ENCODE assay signal across 28 mouse cellular contexts in genomic region chr1:161692836-161693767, GRCm38 (mm10).
A peak's percentile ranks its signal among the peaks of the same experiment; 100 is the strongest.
DNase-seq lines count a peak whose midpoint lies in the region; ATAC-seq and TF ChIP-seq lines count a peak whose summit lies in the region.
"Had no signal": no experiment of that assay in that cellular context is flagged by ENCODE, and none has a peak within 500 bp of the region (broad histone marks: within the 10 kb centered on the region; RNA-seq: fewer than 3 reads in every experiment).

No protein-coding gene starts in this region.

- no peaks in the 10 kb centered on the region for H3K27me3 ChIP-seq in stomach, postnatal 0 days (ENCODE audit: control insufficient read depth, insufficient read depth, low read length)
- H3K27me3 ChIP-seq: embryonic facial prominence, embryonic 13.5 days; forebrain, embryonic 12.5 days; forebrain, embryonic 15.5 days; heart, embryonic 13.5 days; intestine, embryonic 15.5 days had no signal

- H3K36me3 ChIP-seq in stomach, postnatal 0 days (ENCODE audit: control insufficient read depth, insufficient read depth, low read length) = no peaks in the 10 kb centered on the region
- H3K36me3 ChIP-seq: embryonic facial prominence, embryonic 13.5 days; forebrain, embryonic 12.5 days; forebrain, embryonic 15.5 days; G1E; heart, embryonic 10.5 days; heart, embryonic 13.5 days; intestine, embryonic 15.5 days had no signal

- no peak overlapping the region for H3K9ac ChIP-seq in stomach, postnatal 0 days (ENCODE audit: low read length)
- H3K9ac ChIP-seq: embryonic facial prominence, embryonic 13.5 days; forebrain, embryonic 12.5 days; forebrain, embryonic 15.5 days; heart, embryonic 13.5 days; hindbrain, embryonic 14.5 days; intestine, embryonic 15.5 days had no signal

- H3K27ac ChIP-seq in stomach, postnatal 0 days (replicated peaks) = no peak overlapping the region
- H3K27ac ChIP-seq: embryonic facial prominence, embryonic 13.5 days; forebrain, embryonic 12.5 days; forebrain, embryonic 15.5 days; heart, adult 2 months; heart, embryonic 10.5 days; heart, embryonic 13.5 days; hindbrain, embryonic 14.5 days; hindbrain, postnatal 0 days; intestine, embryonic 15.5 days had no signal

- peak; percentile 74 for ATAC-seq in CD4-positive, CD25-positive, alpha-beta regulatory T cell, adult 4 months
- no peak for ATAC-seq in megakaryocyte progenitor cell, adult 5-6 weeks (replicated peaks; ENCODE audit: poor library complexity)
- no peak for ATAC-seq in stomach, postnatal 0 days (ENCODE audit: low FRiP score, low TSS enrichment)
- ATAC-seq: forebrain, embryonic 15.5 days; hindbrain, postnatal 0 days; intestine, embryonic 15.5 days had no signal

- TF ChIP-seq EP300 in stomach, postnatal 0 days (optimal IDR thresholded peaks at IDR 0.05) = no peak

- H3K4me2 ChIP-seq in stomach, postnatal 0 days (replicated peaks; ENCODE audit: low read depth) = no peak overlapping the region
- H3K4me2 ChIP-seq: embryonic facial prominence, embryonic 13.5 days; forebrain, embryonic 12.5 days; forebrain, embryonic 15.5 days; heart, embryonic 13.5 days; hindbrain, embryonic 14.5 days; intestine, embryonic 15.5 days had no signal

- TF ChIP-seq CTCF in stomach, postnatal 0 days (IDR thresholded peaks at IDR 0.05; ENCODE audit: low read depth) = no peak

- H3K4me1 ChIP-seq in stomach, postnatal 0 days (replicated peaks; ENCODE audit: control insufficient read depth, insufficient read depth) = no peaks in the 10 kb centered on the region
- H3K4me1 ChIP-seq: embryonic facial prominence, embryonic 13.5 days; heart, embryonic 10.5 days; heart, embryonic 13.5 days; intestine, embryonic 15.5 days had no signal

- 78% methylated on average over 14 of the region's 14 CpGs for WGBS in stomach, postnatal 0 days

- DNase-seq in CD4-positive helper T cell, adult 2 months (ENCODE audit: low read depth, low spot score) = peak; percentile 26
- DNase-seq in induced T-regulatory cell, adult 2 months (ENCODE audit: low read depth) = peak; percentile 55
- DNase-seq in retina, embryonic 14.5 days (ENCODE audit: low spot score) = peak; percentile 64
- DNase-seq in cerebellum, adult 8-10 months = no peak
- DNase-seq in adipocyte (ENCODE audit: low spot score) = no peak
- no peak for DNase-seq in stomach, postnatal 0 days (ENCODE audit: low spot score)
- DNase-seq: adrenal gland, postnatal 25 days; cerebellum, adult 11-12 months; cerebellum, adult 9-10 months; cerebellum, postnatal 25 days; gastrocnemius, postnatal 10 days; gastrocnemius, postnatal 36 days; heart, adult 2 months; heart, postnatal 14 days; heart, postnatal 4 days; kidney, adult 11 months had no signal

- no peak overlapping the region for H3K4me3 ChIP-seq in stomach, postnatal 0 days (ENCODE audit: low read depth, low read length)
- H3K4me3 ChIP-seq: embryonic facial prominence, embryonic 13.5 days; erythroblast, embryonic 14.5 days; forebrain, embryonic 12.5 days; forebrain, embryonic 15.5 days; heart, adult 2 months; heart, embryonic 10.5 days; heart, embryonic 13.5 days; intestine, embryonic 15.5 days had no signal

- no peaks in the 10 kb centered on the region for H3K9me3 ChIP-seq in stomach, postnatal 0 days (ENCODE audit: control insufficient read depth, low read length)
- H3K9me3 ChIP-seq: embryonic facial prominence, embryonic 13.5 days; forebrain, embryonic 12.5 days; forebrain, embryonic 15.5 days; G1E; heart, embryonic 10.5 days; heart, embryonic 13.5 days; intestine, embryonic 15.5 days had no signal

Comparison
In these comparisons a context has a peak if more than half of its experiments do, and no peak if none do; other contexts are left out.
1. DNase-seq: peak in CD4-positive helper T cell, adult 2 months (single experiment), induced T-regulatory cell, adult 2 months (single experiment) and retina, embryonic 14.5 days (single experiment); none in cerebellum, adult 8-10 months (single experiment), adipocyte (single experiment) and stomach, postnatal 0 days (single experiment).